Mouse (Mus musculus) thymus, postnatal 25 days (tissue): ENCODE data around the gene Mok.

Experiments used
- DNase-seq: peaks from one replicate; pipeline ENCODE4 v3.0.0; 2022

Gene Mok

GRCm38 (mm10) chr12:110846191-110846765 lies 5.5 kb upstream of the Mok start:
- DNase-seq = no peak

- DNase-seq = peak; percentile 59
These were observed 4.6 kb upstream of the Mok start for GRCm38 (mm10) chr12:110845131-110845880.

- no peak for DNase-seq
These were observed 3.7 kb upstream of the Mok start for GRCm38 (mm10) chr12:110844227-110845130.

GRCm38 (mm10) chr12:110843194-110844048 lies 2.7 kb upstream of the Mok start:
- DNase-seq = peak; percentile 83

GRCm38 (mm10) chr12:110841731-110842493 lies 1.2 kb upstream of the Mok start:
- no peak for DNase-seq

DNA sequence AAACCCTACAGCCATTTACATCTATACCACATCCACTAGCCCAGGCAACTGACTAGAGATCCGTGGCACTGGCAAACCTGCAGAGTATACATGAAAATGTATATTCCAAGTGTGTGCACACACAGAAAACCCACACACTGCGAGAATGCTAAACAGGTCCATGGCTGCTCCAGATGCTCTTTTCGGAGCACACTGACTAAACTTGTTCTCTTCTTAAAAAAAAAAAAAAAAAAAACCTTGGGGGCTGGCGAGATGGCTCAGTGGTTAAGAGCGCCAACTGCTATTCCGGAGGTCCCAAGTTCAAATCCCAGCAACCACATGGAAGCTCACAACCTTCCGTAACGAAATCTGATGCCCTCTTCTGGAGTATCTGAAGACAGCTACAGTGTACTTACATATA lies 2.9 kb downstream of the Mok start:
- DNase-seq = no peak

- DNase-seq = no peak
These were observed 3.4 kb downstream of the Mok start for GRCm38 (mm10) chr12:110837192-110837841.

DNA sequence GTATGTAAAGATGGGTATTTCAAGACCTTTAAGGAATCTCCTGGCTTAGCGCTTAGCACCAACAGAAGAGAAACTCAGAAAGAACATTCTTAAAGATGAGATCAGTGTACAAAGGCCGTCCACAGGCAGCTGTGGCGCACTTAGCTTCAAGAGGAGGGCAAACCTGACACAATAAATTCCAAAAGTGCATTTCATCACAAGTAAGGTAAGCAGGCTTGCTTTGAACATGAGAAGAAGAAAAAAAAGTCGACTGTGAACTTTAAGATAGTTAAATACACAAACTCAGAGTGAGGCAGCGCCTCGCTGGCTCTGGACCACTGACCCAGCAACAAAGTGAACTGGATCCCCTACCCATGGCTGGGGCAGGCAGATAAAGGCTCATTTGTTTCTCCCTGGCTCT lies 4.0 kb downstream of the Mok start:
- DNase-seq = no peak

DNA sequence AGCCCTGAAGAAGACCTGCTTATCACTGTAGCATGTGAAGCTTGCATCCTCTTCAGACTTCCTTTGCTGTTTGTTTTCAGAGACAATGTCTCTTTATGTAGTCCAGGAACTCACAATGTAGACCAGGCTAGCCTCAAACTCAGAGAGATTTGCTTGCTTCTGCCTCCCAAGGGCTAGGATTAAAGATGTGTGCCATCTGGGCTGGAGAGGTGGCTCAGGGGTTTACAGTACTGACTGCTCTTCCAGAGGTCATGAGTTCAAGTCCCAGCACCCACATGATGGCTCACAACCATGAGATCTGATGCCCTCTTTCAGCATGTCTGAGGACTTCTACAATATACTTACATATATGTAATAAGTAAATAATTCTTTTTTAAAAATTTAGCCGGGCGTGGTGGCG lies 5.6 kb downstream of the Mok start:
- no peak for DNase-seq

- DNase-seq = no peak
These were observed 10.3 kb downstream of the Mok start for GRCm38 (mm10) chr12:110830293-110831024.

DNA sequence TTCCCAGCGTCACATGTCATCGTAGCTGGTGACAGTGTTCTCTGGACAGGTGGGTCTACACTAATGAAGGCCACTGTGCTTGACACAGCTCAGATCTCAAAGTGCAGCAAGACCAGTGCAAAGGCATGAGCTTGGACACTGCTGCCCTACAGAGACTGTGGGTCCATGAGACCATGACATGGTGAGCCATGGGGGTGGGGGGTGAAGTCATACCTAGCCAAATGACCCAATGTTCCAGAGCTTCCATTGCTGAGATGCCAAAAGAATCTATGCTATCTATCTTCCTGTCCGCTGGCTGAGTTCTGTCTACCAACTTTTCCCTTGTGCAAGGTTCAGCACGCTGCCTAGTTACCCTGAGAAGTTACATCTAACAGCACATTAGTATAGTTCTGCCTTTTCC lies 11.8 kb downstream of the Mok start:
- no peak for DNase-seq

GRCm38 (mm10) chr12:110822366-110822765 lies 18.4 kb downstream of the Mok start:
- no peak for DNase-seq

- no peak for DNase-seq
These were observed 19.0 kb downstream of the Mok start for GRCm38 (mm10) chr12:110821787-110822186.

GRCm38 (mm10) chr12:110819367-110819766 lies 21.4 kb downstream of the Mok start:
- DNase-seq = no peak

GRCm38 (mm10) chr12:110816833-110817232 lies 23.9 kb downstream of the Mok start:
- no peak for DNase-seq

- DNase-seq = no peak
These were observed 25.8 kb downstream of the Mok start for GRCm38 (mm10) chr12:110814924-110815323.

GRCm38 (mm10) chr12:110813624-110814023 lies 27.1 kb downstream of the Mok start:
- no peak for DNase-seq

DNA sequence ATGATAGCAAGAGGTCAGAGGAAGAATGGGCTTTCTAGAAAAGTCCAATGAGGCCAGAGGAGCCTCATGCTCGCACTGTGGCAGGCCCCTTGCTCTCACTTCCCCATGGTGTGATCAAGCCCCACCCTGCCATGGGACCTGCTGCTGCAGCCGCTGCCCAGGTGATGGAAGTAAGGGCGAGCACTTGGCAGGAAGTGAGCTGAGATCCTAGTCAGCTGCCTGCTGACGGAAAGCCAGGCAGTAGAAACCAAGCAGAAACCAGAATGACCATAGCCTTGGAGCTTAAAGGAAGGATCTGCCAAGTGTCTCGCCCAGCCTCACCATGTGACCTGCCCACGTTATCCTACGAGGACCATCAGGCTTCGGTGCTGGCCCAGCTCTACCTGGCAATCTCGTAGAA lies 27.6 kb downstream of the Mok start:
- no peak for DNase-seq

DNA sequence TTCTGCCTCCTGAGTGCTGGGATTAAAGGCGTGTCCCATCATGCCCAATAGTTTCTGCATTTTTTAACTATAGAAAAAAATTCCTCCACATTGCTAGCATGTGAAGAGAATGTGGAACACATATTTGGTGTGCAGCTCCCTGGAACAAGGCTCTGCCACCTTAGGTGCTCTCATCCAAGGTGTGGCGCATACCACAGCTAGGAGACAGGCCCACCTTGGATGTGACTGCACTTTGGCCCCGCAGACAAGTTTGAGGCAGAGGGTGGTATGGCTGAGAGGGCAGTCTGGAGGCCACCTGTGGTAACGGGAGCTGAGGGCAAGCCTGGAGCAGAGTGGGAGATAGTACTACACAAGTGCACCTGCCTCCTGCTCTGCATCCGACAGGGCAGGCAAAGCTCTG lies 31.9 kb downstream of the Mok start:
- DNase-seq = no peak

DNA sequence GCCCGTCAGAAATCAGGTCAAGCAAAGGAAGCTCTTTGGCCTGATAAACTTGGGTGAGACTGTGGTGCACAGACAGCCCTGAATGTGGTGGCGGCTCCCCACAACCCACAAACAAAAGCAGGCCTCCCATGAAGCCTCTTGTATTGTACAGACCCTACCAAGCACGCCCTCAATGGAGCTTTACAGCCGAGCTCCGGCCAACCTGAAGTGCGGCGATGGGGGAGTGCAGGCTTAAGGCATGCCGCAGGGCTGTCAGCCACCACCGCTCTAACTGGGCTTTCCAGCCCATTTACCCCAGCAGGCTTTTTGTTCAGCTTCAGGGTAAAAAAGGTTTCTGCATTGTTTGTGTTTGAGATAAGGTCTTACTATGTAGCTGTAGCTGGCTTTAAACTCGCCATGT lies 32.3 kb downstream of the Mok start:
- no peak for DNase-seq
